Mouse (Mus musculus) heart, postnatal 25 days (tissue): ENCODE data around the gene Ptges3. TPM values are rescaled to one million over a fixed set of nuclear protein-coding genes. Genes with fewer than 3 reads are reported as not detected.
"Not testable (repeated sequence)": the region's sequence is repeated elsewhere in the genome, so short reads cannot be mapped to it uniquely, and the experiment has no call there.

Experiments used
- DNase-seq: peaks from one replicate; pipeline ENCODE4 v3.0.0; 2022; ENCODE audit warnings: low spot score
- intact Hi-C: fragments of 180-260 bp; cut with DNase I; formaldehyde crosslinking; loops from one replicate; pipeline ENCODE4 v1.15.1; 2025
- total RNA-seq, 2 experiments: library from RNA; stranded (reverse); gene quantifications; 2 replicates each; pipeline ENCODE4 v1.2.3; 2021

The Ptges3 gene
- total RNA-seq, 2 experiments from 2014 or later: 77.8 to 89.3 TPM

GRCm38 (mm10) chr10:128053001-128053400 lies 5.8 kb upstream of the Ptges3 start:
- intact Hi-C loops: no loop called here
- DNase-seq: no peak

GRCm38 (mm10) chr10:128058184-128058583 lies 570 bp upstream of the Ptges3 start:
- intact Hi-C loops: no loop called here
- no peak for DNase-seq

- intact Hi-C loops: no loop called here
- DNase-seq: peak; percentile 21
Observed at GRCm38 (mm10) chr10:128059207-128059981, 640 bp downstream of the Ptges3 start.

- intact Hi-C loops: no loop called here
- DNase-seq: no peak
Observed at GRCm38 (mm10) chr10:128061109-128061508, 2.4 kb downstream of the Ptges3 start.

GRCm38 (mm10) chr10:128062221-128062989 lies 3.7 kb downstream of the Ptges3 start:
- DNase-seq: no peak
- intact Hi-C loops: no loop called here

- intact Hi-C loops: no loop called here
- no peak for DNase-seq
Observed at GRCm38 (mm10) chr10:128066072-128066471, 7.3 kb downstream of the Ptges3 start.

GRCm38 (mm10) chr10:128069201-128069600 lies 10.4 kb downstream of the Ptges3 start:
- no peak for DNase-seq
- intact Hi-C loops: no loop called here

- DNase-seq, intact Hi-C loops: not testable (repeated sequence)
Observed at GRCm38 (mm10) chr10:128070432-128070831, 11.7 kb downstream of the Ptges3 start.

GRCm38 (mm10) chr10:128078269-128078668 lies 19.5 kb downstream of the Ptges3 start:
- intact Hi-C loops, DNase-seq: not testable (repeated sequence)

GRCm38 (mm10) chr10:128080496-128080895 lies 21.7 kb downstream of the Ptges3 start:
- no peak for DNase-seq
- intact Hi-C loops: no loop called here

- DNase-seq: no peak
- intact Hi-C loops: no loop called here
Observed at GRCm38 (mm10) chr10:128081807-128082476, 23.2 kb downstream of the Ptges3 start.

- no peak for DNase-seq
- intact Hi-C loops: no loop called here
Observed at GRCm38 (mm10) chr10:128082477-128082808, 23.7 kb downstream of the Ptges3 start.

GRCm38 (mm10) chr10:128082880-128083421 lies 24.2 kb downstream of the Ptges3 start, which contains the start of gene Atp5b:
Gene Atp5b, plus strand, starts transcription at chr10:128083273.
- intact Hi-C loops: no loop called here
- DNase-seq: peak; percentile 98

- no peak for DNase-seq
- intact Hi-C loops: no loop called here
Observed at GRCm38 (mm10) chr10:128083688-128084087, 24.9 kb downstream of the Ptges3 start.

- intact Hi-C loops: no loop called here
- DNase-seq: no peak
Observed at GRCm38 (mm10) chr10:128084160-128084559, 25.4 kb downstream of the Ptges3 start.

- DNase-seq: no peak
- intact Hi-C loops: no loop called here
Observed at GRCm38 (mm10) chr10:128086391-128086790, 27.6 kb downstream of the Ptges3 start.

- intact Hi-C loops, DNase-seq: not testable (repeated sequence)
Observed at GRCm38 (mm10) chr10:128087216-128087615, 28.5 kb downstream of the Ptges3 start.

GRCm38 (mm10) chr10:128088181-128088580 lies 29.4 kb downstream of the Ptges3 start:
- no peak for DNase-seq
- intact Hi-C loops: no loop called here

- no peak for DNase-seq
- intact Hi-C loops: no loop called here
Observed at GRCm38 (mm10) chr10:128089842-128090241, 31.1 kb downstream of the Ptges3 start.
